Mouse (Mus musculus): ENCODE measurements around the gene Sync. TPM values are rescaled to one million over a fixed set of nuclear protein-coding genes. Genes with fewer than 3 reads are reported as not detected.
A peak's percentile ranks its signal among the peaks of the same experiment; 100 is the strongest.

The Sync gene
- total RNA-seq (2021): 1 to 10 TPM; 1.9 to 2.5 TPM
- long read RNA-seq, experiment 1, partial matches to known transcripts: 2 of 5 reads
- long read RNA-seq, experiment 1, other reads (novel, unspliced or antisense): 3 of 5 reads
- long read RNA-seq, experiment 2: 0 reads

DNA sequence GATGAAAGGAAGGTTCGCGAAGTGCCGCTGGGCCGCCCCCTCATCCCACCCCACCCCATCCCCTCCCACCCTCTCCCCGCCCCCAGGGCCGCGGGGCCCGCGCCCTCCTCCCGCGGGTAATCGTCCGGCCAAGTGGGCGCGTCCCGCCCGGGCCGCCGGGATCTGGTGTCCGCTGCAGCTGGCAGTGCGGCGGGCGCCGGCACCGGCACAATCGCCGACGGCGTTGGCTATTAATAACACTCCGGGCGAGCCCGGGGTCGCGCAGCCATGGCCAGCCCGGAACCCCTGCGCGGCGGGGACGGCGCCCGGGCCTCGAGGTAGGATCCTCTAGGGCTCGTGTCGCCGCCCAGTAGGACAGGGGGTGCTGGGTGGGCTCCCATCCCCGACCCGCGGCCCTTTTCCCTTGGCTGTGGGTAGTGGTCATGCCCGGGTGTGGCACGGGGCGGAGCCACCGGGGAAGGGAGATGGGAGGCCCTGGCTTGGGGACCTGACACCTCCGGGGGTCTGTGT is at the start of gene Sync:
Gene Sync (plus strand): TSS at position 146 of the 510 bp plus-strand sequence.
- no peak for DNase-seq (ENCODE audit: low spot score in 2 of 2)

DNA sequence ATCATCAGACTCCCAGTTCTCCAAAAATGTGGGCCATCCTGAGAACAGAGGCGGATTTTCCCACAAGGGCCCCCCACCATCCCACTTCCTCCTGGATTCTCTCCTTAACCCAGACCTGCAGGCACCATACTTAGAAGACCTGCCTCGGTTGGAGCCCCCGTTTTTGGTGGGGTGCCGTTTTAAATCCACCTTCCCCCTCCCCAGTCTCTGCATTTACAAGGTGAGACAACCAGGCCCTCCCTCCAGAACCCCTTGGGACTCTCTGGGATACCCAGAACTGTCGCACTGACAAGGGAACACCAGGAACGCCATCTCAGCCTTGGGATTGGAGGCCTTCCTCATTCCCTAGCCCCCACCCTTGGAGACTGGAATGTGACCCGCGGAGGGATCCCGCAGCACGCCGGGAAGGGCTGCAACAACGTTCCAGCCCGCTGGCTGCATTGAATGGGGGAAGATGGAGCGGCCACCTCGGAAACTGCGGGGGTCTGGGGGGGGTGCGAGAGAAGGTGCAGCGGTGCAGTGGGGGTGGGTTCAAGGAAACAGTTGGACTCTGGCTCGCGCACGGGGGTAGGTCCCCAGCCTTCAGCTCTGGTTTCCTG is 49.5 kb upstream of the Sync start:
- peak in 1 of 2 experiments; percentile 32 for DNase-seq (ENCODE audit: low spot score in 2 of 2)

DNA sequence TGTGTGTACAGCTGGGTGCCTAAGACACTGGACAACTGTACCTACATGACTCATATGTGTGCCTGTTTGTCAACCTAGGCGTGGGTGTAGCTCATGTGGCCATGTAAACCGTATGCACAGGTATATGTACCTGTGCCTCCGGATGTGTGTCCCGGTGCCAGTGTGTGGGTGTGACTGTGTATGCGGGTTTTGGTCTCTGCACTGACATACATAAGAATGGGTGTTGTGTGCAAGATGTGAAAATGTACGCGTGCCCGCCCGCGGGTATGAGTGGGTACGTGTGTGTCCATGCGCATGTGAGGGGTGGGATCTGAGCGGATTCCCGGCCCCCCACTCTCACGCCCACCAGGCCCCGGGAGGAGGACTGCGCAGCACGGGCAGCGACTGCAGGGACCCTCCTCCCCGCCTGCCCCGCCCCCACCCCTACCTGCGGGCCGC is 48.8 kb upstream of the Sync start:
- DNase-seq (ENCODE audit: low spot score in 2 of 2): peak in 1 of 2 experiments; percentile 33

- DNase-seq (ENCODE audit: low spot score in 2 of 2): peak; percentile 70 to 83
Observed at GRCm38 (mm10) chr4:129239075-129239474, 48.3 kb upstream of the Sync start.

GRCm38 (mm10) chr4:129241898-129242297 is 45.5 kb upstream of the Sync start:
- no peak for DNase-seq (ENCODE audit: low spot score in 2 of 2)

GRCm38 (mm10) chr4:129242327-129242726 is 45.1 kb upstream of the Sync start:
- no peak for DNase-seq (ENCODE audit: low spot score in 2 of 2)

DNA sequence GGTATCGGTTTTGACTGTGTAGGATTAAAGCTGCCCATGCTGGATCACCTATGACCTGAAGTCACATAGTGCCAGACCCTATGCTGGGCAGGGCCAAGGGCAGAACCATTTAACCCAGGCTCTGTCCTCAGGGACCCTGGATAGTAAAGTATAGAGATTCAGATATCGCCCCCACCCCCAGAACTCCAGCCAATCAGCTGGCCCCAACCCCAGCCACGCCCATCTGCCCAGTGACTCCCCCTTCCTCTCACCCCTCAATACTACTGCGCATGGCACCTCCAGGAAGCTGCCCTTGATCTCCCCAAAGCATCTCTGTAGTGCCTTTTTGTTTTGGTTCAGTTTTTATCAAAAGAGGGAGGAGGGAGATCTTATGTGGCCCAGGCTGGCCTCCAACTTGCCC is 44.7 kb upstream of the Sync start:
- DNase-seq (ENCODE audit: low spot score in 2 of 2): no peak

DNA sequence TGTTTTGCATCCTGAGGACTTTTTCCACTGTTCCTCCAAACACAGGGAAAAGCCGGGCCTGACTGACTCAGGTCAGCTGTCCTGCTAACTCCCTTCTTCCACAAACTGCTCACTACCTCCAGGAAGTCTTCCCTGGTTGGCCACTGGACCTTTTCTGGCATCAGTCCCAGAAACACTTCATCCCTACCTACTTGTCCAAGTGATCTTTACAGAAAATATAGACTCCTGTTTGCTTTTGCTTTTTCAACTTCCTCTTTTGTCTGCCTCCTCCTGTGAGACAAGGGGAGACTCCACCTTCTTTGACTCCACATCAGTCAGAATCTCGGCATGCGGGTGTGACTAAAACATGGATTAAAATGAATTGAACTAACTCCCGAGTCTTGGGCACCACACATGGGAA is 42.6 kb upstream of the Sync start:
- DNase-seq (ENCODE audit: low spot score in 2 of 2): no peak

GRCm38 (mm10) chr4:129246360-129247301 is 40.8 kb upstream of the Sync start:
- no peak for DNase-seq (ENCODE audit: low spot score in 2 of 2)

GRCm38 (mm10) chr4:129247381-129248242 is 39.8 kb upstream of the Sync start:
- DNase-seq (ENCODE audit: low spot score in 2 of 2): no peak

DNA sequence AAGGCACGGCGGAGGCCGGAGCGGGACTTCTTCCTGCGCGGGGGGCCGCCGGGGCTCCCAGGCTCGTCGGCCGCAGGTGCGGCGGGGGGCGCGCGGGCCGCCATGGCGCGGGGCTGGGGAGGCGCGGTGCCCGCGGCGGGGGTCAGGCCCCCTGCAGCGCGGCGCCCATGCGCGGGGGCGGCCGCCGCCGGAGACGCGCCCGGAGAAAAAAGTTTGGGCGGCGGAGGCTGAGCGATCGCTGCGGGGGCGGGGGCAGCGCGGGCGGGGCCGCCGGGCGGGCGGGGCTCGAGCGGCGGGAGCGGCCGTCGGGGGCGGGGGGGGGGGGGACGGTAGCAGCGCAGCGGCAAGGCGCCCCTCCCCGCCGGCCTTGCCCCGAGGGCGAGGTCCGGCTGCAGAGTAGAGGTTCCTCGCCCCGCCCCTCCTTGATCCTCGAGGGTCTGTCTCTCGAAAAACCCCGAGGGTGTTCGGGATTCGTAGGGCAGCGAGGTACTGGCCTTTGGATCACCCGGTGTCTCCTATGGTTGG is 39.1 kb upstream of the Sync start:
- DNase-seq (ENCODE audit: low spot score in 2 of 2): no peak

DNA sequence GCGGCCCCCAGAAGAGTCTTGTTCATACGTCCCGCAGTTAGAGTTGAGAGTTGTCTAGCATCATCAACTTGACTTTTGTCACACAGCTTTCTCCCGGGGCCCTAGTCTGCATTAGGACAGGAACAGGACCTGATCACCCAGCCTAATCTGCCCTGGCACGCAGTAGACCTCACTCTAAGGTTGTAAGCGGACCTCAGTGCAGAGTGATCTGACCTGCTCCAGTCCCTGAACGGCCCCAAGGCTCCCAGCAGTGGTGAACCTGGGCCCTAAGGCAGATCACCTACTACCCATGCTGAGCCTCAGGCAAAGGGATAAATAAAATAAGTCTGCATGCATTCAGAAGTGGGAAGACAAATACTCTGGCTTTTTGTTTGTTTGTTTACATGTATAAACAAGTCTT is 38.1 kb upstream of the Sync start:
- DNase-seq (ENCODE audit: low spot score in 2 of 2): no peak

DNA sequence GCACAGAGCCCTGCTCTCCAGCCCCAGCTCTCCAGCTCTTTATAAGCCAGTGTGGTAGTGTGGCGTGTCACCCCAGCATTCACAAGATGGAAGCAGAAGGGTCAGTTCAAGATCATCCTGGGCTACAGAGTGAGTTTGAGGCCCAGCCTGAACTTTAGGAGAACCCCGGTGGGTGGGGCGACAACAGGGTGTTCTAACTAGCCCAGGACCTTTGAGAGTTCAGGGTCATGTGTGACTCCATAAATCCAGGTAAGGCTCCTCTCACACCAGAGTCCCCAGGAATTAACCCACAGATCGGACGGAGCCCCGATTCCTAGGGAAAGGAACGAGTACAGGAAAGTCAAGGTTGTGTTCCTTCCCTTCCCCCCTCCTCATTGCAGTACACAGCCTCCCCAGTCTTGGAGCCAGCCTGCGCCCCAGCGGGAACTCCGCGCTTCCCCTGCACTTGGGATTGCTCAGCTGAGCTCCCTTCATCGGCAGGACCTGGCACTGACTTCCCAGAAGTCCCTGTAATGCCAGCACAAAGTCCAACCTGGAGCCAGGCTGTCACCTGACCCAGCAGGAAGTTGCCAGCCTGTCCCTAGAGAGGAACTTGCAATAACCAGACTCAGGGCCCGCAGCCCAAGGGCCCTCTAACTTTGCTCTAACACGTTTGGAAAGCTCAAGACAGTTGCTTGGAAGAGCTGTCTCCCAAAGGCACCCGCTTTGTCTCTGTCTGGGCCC is 36.5 kb upstream of the Sync start:
- DNase-seq (ENCODE audit: low spot score in 2 of 2): no peak

DNA sequence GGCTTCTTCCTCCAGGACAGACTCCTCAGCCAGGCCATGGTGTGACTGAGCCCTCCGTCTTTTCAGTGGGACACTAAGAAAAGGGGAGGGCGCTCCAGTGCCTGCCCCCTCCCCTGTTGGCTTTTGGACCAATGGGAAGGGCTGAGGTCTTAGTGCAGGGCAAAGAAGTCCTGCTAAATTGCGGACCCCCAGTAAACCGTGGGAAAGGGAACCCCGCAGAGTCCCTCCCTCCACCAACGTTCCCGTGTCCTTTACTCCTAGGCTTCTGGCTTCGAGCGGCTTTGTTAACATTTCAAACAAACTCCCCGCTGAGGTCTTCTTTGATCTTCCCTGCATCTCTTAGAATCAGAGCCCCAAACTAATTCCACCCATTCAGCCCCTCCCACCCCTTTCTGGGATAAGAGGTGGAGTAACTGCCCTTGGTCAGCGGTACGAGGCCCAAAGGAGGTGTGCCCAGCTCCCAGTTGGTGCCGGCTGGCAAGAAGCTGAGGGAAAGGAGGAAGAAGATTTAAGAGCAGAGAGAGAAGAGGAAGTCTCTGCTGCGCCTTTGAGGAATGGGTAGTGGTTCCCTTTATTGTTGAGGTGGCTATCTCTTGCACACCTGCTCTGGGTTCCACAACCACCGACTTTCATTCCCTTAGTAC is 35.8 kb upstream of the Sync start:
- no peak for DNase-seq (ENCODE audit: low spot score in 2 of 2)

- DNase-seq (ENCODE audit: low spot score in 2 of 2): no peak
Observed at GRCm38 (mm10) chr4:129252492-129252891, 34.9 kb upstream of the Sync start.

GRCm38 (mm10) chr4:129254571-129254970 is 32.8 kb upstream of the Sync start:
- no peak for DNase-seq (ENCODE audit: low spot score in 2 of 2)

- DNase-seq (ENCODE audit: low spot score in 2 of 2): peak in 1 of 2 experiments; percentile 23
Observed at GRCm38 (mm10) chr4:129256450-129257380, 30.7 kb upstream of the Sync start.

GRCm38 (mm10) chr4:129259101-129259500 is 28.3 kb upstream of the Sync start:
- no peak for DNase-seq (ENCODE audit: low spot score in 2 of 2)
